Mouse (Mus musculus): ENCODE measurements around the gene Gabbr2. TPM values are rescaled to one million over a fixed set of nuclear protein-coding genes. Genes with fewer than 3 reads are reported as not detected.

Gene Gabbr2
- polyA plus RNA-seq, 1 experiment from 2014 or later, result 3.0 TPM

DNA sequence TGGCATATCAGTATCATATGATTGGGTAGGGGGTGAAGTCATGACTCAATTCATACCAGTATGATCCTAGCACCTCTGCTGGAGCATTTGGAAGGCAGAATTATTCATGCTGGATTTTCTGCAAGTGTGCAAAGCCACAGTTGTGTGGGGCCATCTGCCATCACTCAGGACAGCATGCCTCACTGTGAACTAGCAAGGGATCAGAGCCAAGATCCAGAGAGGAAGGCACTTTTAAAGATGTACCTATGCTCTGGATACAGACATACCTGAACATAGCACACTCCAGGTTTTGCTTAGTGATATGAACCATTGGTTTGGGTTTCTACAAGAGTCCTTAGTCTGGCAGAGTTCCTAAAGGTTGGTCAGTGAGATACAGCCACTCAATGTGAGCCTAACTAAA is 5.6 kb downstream of the Gabbr2 start:
- no peaks in the 10 kb centered on the region for H3K9me3 ChIP-seq
- no peak overlapping the region for H3K9ac ChIP-seq
- H3K36me3 ChIP-seq, result no peaks in the 10 kb centered on the region
- H3K27me3 ChIP-seq (replicated peaks), result peaks cover 27% of the 10 kb centered on the region
- no peak overlapping the region for H3K27ac ChIP-seq
- H3K4me1 ChIP-seq, result peaks cover 7% of the 10 kb centered on the region
- no peak for ATAC-seq (ENCODE audit: low FRiP score, low read depth)
- no peak overlapping the region for H3K4me2 ChIP-seq (replicated peaks)
- H3K4me3 ChIP-seq, result no peak overlapping the region

DNA sequence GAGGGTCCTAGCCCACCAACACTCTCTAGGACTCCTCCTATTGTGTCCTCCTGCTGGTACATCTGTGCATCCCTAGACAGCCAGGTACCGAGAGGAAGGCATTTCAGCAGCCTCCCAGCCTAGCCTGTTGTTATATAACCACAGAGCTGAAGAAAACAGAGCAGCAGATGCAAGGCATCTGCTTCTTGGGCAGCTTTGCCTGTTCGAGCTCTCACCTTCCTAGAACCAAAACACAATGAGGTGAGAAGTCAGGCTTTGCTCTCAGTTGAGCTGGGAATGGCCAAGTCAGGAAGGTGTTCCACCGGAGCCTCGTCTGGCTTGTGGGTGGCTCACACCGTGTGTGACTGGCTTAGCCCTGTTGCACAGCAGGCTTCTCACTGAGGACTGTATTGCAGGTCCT is 8.8 kb downstream of the Gabbr2 start:
- Histone ChIP-seq H3K4me3 (no peak overlapping the region), H3K36me3 (no peaks in the 10 kb centered on the region), H3K4me2 (replicated peaks) (no peak overlapping the region), H3K9me3 (no peaks in the 10 kb centered on the region), H3K9ac (no peak overlapping the region), H3K4me1 (no peaks in the 10 kb centered on the region), H3K27me3 (replicated peaks) (no peaks in the 10 kb centered on the region), H3K27ac (no peak overlapping the region)
- WGBS, result 81% methylated on average over 5 of the region's 5 CpGs
- no peak for ATAC-seq (ENCODE audit: low FRiP score, low read depth)

DNA sequence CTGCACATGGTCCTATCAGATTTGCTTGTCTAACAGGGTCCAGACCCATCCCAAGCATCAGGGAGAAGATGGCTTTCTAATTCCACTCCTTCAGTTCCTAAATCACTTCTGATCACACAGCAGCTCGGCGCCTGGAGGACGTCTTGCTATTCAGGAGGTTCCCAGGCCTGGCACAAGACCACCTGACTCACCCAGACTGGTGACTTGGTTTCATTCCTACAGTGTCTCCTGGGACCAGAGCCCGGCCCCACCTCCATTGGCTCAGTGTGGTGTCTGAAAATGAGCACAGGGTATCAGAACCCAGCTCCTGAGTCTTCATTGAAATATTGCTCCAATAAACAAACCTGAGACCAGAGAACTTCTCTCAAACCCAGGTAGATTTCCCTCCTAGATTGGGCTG is 9.6 kb downstream of the Gabbr2 start:
- Histone ChIP-seq H3K27me3 (replicated peaks) (no peaks in the 10 kb centered on the region), H3K9ac (no peak overlapping the region), H3K4me3 (no peak overlapping the region), H3K4me1 (no peaks in the 10 kb centered on the region), H3K4me2 (replicated peaks) (no peak overlapping the region), H3K36me3 (no peaks in the 10 kb centered on the region), H3K27ac (no peak overlapping the region), H3K9me3 (no peaks in the 10 kb centered on the region)
- WGBS, result 83% methylated on average over 4 of the region's 4 CpGs
- no peak for ATAC-seq (ENCODE audit: low FRiP score, low read depth)

DNA sequence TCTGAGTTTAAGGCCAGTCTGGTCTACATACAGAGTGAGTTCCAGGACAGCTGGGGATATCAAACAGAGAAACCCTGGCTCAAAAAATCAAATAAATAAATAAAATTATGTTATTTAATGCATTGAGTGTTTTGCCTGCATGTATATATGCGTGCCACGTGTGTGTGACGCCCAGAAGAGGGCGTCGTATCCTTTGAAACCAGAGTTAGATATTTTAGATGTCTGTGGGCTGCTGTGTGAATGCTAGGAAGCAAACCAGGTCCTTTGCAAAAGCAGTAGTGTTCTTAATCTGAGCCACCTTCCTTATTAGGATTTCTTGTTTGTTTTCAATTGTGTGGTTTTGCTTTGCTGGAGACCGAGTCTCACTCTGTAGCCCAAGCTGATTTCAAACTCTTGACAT is 13.3 kb downstream of the Gabbr2 start:
- no peaks in the 10 kb centered on the region for H3K36me3 ChIP-seq
- no peak overlapping the region for H3K9ac ChIP-seq
- no peak overlapping the region for H3K4me2 ChIP-seq (replicated peaks)
- H3K27ac ChIP-seq, result no peak overlapping the region
- 85% methylated on average over 6 of the region's 6 CpGs for WGBS
- no peaks in the 10 kb centered on the region for H3K9me3 ChIP-seq
- no peaks in the 10 kb centered on the region for H3K27me3 ChIP-seq (replicated peaks)
- H3K4me3 ChIP-seq, result no peak overlapping the region
- H3K4me1 ChIP-seq, result no peaks in the 10 kb centered on the region
- ATAC-seq (ENCODE audit: low FRiP score, low read depth), result no peak

DNA sequence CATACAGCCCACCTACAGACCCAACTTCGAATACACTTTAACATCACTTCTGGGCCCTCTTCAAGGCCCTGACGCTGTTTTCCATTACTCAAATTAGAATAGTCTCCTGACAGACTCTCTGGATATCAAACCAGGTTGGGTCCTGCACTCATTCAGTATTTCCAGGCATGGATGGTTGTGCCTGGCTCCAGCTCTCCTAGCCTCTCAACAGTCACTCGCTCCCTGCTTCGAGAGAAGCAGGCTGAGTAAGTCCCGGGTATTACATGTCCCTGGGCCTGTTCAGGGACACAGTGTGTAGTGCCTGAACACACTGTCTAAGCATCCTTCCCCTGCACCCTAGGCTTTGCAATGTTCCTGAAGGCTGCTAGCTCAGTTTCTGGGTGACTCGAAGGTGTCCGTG is 14.5 kb downstream of the Gabbr2 start:
- no peak for ATAC-seq (ENCODE audit: low FRiP score, low read depth)
- H3K36me3 ChIP-seq, result no peaks in the 10 kb centered on the region
- H3K4me3 ChIP-seq, result no peak overlapping the region
- no peak overlapping the region for H3K4me2 ChIP-seq (replicated peaks)
- no peaks in the 10 kb centered on the region for H3K4me1 ChIP-seq
- H3K9ac ChIP-seq, result no peak overlapping the region
- no peaks in the 10 kb centered on the region for H3K27me3 ChIP-seq (replicated peaks)
- 92% methylated on average over 7 of the region's 7 CpGs for WGBS
- no peaks in the 10 kb centered on the region for H3K9me3 ChIP-seq
- H3K27ac ChIP-seq, result no peak overlapping the region

DNA sequence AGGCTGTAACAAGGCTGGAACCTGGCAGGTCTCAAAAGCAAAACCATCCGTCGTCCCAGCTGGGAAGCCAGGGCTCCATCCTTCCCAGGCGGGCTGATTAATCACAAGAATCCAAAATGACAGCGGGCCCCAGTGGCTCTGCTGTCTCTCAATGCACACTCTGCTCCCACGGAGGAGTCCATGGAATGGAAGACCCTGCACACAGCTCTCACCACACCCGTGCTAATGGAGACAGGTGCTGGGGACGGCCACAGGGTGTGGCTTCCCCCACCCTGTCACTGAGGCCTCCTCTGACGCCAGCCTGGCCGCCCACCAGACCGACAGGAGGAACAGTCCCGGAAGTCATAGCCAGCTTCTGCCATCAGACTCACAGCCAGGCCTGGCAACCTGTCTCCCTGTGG is 15.0 kb downstream of the Gabbr2 start:
- Histone ChIP-seq H3K4me2 (replicated peaks) (no peak overlapping the region), H3K4me3 (no peak overlapping the region), H3K9me3 (no peaks in the 10 kb centered on the region), H3K9ac (no peak overlapping the region), H3K36me3 (no peaks in the 10 kb centered on the region), H3K4me1 (no peaks in the 10 kb centered on the region), H3K27ac (no peak overlapping the region), H3K27me3 (replicated peaks) (no peaks in the 10 kb centered on the region)
- ATAC-seq (ENCODE audit: low FRiP score, low read depth), result no peak
- WGBS, result 82% methylated on average over 11 of the region's 11 CpGs

DNA sequence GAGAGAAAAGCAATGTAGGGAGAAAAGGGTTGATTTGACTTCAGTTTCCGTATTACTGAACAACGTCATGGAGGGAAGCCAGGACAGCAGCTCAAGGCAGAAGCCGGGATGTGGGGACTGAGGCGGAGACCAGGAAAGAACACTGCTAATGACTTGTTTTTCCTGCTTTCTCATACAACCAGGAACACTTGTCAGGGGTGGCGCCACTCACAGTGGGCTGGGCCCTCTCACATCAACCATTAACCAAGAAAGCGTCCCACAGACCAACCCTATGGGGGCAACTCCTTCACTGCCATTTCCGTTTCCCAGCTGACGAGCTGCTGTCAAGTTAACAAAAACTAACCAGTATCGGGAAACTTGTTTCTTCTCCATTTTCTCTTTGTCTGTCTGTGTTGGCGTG is 18.4 kb downstream of the Gabbr2 start:
- Histone ChIP-seq H3K9me3 (no peaks in the 10 kb centered on the region), H3K4me2 (replicated peaks) (no peak overlapping the region), H3K36me3 (no peaks in the 10 kb centered on the region), H3K4me1 (no peaks in the 10 kb centered on the region), H3K4me3 (no peak overlapping the region), H3K27me3 (replicated peaks) (no peaks in the 10 kb centered on the region), H3K9ac (no peak overlapping the region), H3K27ac (no peak overlapping the region)
- 84% methylated on average over 10 of the region's 10 CpGs for WGBS
- no peak for ATAC-seq (ENCODE audit: low FRiP score, low read depth)

DNA sequence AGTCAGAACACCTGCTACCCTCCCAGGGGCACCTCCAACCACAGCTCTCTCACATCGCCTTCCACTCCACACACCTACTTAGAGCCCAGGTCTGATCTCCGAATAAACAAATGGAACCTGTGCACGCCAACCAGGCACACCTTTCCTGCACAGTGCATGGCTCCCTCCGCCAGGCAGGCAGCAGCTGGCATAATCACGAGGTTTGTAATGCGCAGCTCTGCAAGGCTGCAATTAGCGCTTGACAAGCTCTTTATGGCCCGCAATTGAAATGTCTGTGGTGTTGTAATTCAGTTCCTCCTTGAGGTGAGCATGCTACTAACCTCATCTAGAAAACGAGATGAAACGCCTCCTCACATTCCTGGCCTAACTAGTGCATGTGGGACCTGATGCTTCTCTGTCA is 23.7 kb downstream of the Gabbr2 start:
- Histone ChIP-seq H3K27me3 (replicated peaks) (no peaks in the 10 kb centered on the region), H3K9me3 (no peaks in the 10 kb centered on the region), H3K4me3 (no peak overlapping the region), H3K4me2 (replicated peaks) (no peak overlapping the region), H3K9ac (no peak overlapping the region), H3K4me1 (no peaks in the 10 kb centered on the region), H3K27ac (no peak overlapping the region), H3K36me3 (no peaks in the 10 kb centered on the region)
- ATAC-seq (ENCODE audit: low FRiP score, low read depth), result no peak
- 44% methylated on average over 10 of the region's 10 CpGs for WGBS

DNA sequence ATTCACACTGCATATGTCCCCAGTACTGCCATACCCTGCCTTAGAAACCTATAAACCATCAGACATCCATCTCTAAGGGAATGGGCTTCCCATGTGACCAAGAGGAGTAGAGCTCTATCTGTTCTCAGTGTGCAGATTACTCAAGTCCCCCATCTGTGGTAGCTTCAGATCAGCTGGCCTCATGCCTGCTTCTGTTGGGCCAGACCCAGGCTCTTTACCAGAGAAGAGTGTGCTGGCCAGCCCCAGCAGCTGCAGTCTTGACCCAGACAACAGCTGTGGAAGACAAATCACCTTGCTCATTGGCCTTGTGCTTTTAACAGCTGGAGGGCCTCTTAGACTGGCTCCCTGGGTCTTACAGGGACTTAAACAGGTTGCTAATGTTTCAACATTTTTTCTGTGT is 25.1 kb downstream of the Gabbr2 start:
- no peak for ATAC-seq (ENCODE audit: low FRiP score, low read depth)
- no peak overlapping the region for H3K27ac ChIP-seq
- no peaks in the 10 kb centered on the region for H3K4me1 ChIP-seq
- H3K9me3 ChIP-seq, result no peaks in the 10 kb centered on the region
- H3K36me3 ChIP-seq, result no peaks in the 10 kb centered on the region
- no peak overlapping the region for H3K9ac ChIP-seq
- H3K4me3 ChIP-seq, result no peak overlapping the region
- H3K4me2 ChIP-seq (replicated peaks), result no peak overlapping the region
- H3K27me3 ChIP-seq (replicated peaks), result no peaks in the 10 kb centered on the region

DNA sequence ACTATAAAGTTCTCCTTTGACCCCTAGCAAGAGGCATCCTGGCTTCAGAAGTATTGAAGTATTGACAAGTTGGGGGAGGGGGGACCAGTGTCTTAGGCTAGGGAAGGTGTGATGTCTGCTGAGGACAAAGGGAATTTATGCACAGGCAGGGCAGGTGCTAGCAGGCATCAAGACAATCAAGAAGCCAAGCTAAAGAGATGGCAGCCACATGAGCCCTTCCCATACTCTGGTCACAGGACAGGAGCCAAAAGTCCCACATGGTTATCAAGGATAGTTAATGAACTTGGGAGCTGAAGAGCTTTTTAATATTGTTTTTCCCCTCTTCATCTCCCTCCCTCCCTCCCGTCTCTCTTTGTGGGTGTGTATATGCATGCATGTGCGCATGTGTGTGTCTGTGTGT is 30.3 kb downstream of the Gabbr2 start:
- Histone ChIP-seq H3K9ac (no peak overlapping the region), H3K27me3 (replicated peaks) (no peaks in the 10 kb centered on the region), H3K27ac (no peak overlapping the region), H3K36me3 (no peaks in the 10 kb centered on the region), H3K4me3 (no peak overlapping the region), H3K9me3 (no peaks in the 10 kb centered on the region), H3K4me1 (no peaks in the 10 kb centered on the region), H3K4me2 (replicated peaks) (no peak overlapping the region)
- no peak for ATAC-seq (ENCODE audit: low FRiP score, low read depth)
- WGBS, result 81% methylated on average over 2 of the region's 2 CpGs

DNA sequence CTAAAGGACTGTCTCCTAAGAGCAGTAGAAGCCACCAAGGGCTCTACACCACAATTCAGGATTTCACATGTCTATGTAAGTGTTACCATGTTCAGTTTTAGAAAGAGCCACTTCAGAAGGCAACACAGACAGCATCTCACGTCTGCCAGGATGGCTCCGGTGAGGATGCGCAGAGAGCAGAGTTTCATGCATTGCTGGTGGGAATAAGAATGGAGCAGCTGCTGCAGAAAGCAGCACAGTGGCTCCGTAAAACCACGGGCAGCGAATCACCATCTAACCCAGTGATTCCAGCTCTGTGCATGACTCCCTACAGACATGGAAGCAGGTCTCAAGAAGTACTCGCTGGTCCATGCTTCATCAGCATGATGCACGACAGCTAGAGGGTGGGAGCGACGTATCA is 31.5 kb downstream of the Gabbr2 start:
- Histone ChIP-seq H3K27ac (no peak overlapping the region), H3K4me3 (no peak overlapping the region), H3K9me3 (no peaks in the 10 kb centered on the region), H3K36me3 (no peaks in the 10 kb centered on the region), H3K4me1 (no peaks in the 10 kb centered on the region), H3K27me3 (replicated peaks) (no peaks in the 10 kb centered on the region), H3K9ac (no peak overlapping the region), H3K4me2 (replicated peaks) (no peak overlapping the region)
- WGBS, result 87% methylated on average over 10 of the region's 10 CpGs
- ATAC-seq (ENCODE audit: low FRiP score, low read depth), result no peak

DNA sequence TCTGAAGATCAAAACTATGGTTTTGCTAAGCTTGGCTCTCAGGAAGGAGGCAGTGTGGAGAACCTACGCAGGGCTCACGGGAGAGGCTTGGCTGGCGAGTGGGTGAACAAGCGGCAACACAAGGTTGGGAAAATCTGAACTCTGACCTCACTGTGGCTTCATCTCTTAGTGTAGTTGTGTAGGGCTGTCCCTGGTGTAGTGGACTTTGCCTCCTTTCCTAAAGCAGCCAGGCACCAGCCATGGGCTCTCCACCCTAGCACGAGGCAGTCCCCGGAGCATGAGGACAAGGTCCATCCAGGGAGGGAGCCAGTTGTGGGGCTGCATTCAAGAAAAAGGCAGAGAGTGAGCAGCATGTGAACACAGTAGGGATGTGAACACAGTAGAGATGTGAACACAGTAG is 31.9 kb downstream of the Gabbr2 start:
- WGBS, result 94% methylated on average over 6 of the region's 6 CpGs

DNA sequence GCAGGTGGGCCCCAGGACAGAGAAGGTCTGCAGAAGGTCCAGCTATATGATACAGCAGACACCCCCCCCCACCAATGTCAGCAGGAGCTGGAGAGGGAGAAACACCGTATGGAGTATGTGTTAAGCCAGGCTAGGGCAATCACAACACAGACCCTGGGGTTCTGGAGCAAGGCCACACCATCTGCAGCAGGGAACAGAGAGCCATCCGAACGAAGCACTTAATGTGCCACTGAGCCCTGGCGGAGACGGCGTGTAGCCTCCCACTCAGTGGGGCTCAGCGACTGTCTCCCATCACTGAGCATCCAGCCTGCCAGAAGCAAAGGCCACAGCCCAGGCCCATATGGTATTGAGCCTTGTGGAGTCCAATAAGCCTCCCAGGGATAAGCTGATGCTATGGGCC is 33.7 kb downstream of the Gabbr2 start:
- H3K4me2 ChIP-seq (replicated peaks), result no peak overlapping the region
- H3K4me3 ChIP-seq, result no peak overlapping the region
- ATAC-seq (ENCODE audit: low FRiP score, low read depth), result no peak
- no peak overlapping the region for H3K9ac ChIP-seq
- H3K27me3 ChIP-seq (replicated peaks), result no peaks in the 10 kb centered on the region
- H3K27ac ChIP-seq, result no peak overlapping the region
- H3K4me1 ChIP-seq, result no peaks in the 10 kb centered on the region
- WGBS, result 91% methylated on average over 7 of the region's 7 CpGs
- H3K9me3 ChIP-seq, result no peaks in the 10 kb centered on the region
- H3K36me3 ChIP-seq, result no peaks in the 10 kb centered on the region

More for the DNA sequence above, 31.9 kb downstream of the Gabbr2 start:
- no peak overlapping the region for H3K4me2 ChIP-seq (replicated peaks)
- H3K9me3 ChIP-seq, result no peaks in the 10 kb centered on the region
- H3K4me3 ChIP-seq, result no peak overlapping the region
- H3K27ac ChIP-seq, result no peak overlapping the region
- no peak for ATAC-seq (ENCODE audit: low FRiP score, low read depth)
- H3K4me1 ChIP-seq, result no peaks in the 10 kb centered on the region
- no peak overlapping the region for H3K9ac ChIP-seq
- H3K36me3 ChIP-seq, result no peaks in the 10 kb centered on the region
- H3K27me3 ChIP-seq (replicated peaks), result no peaks in the 10 kb centered on the region

DNA sequence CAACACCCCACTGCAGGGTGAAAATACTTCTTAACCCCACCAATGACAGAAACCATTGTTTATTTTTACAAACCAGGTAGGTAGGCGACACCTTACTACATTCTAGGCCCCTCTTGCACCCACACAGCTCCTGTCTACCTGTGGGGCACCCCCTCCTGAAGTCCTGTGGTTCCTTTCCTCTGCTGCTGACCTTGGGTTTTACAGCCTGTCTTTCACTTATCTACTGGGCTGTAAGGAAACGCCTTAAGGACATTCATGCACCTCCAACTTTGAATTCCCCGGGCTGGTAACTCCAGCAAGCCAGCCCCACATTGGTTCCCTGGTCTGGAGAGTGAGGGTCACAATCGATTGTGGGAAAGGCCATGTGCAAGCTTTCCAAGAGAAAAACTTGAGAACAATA is 34.7 kb downstream of the Gabbr2 start:
- ATAC-seq (ENCODE audit: low FRiP score, low read depth), result no peak
- Histone ChIP-seq H3K9ac (no peak overlapping the region), H3K4me1 (no peaks in the 10 kb centered on the region), H3K36me3 (no peaks in the 10 kb centered on the region), H3K4me3 (no peak overlapping the region), H3K27ac (no peak overlapping the region), H3K4me2 (replicated peaks) (no peak overlapping the region), H3K27me3 (replicated peaks) (no peaks in the 10 kb centered on the region), H3K9me3 (no peaks in the 10 kb centered on the region)
- WGBS, result 74% methylated on average over 4 of the region's 4 CpGs

Measured in neural tube, embryonic 12.5 days (tissue).